Comparison of ENCODE assay signal across 11 mouse cellular contexts in genomic region chr8:77009425-77009824, GRCm38 (mm10).
DNase-seq lines count a peak whose midpoint lies in the region; ATAC-seq and TF ChIP-seq lines count a peak whose summit lies in the region.
"Had no signal": no experiment of that assay in that cellular context is flagged by ENCODE, and none has a peak within 500 bp of the region (broad histone marks: within the 10 kb centered on the region; RNA-seq: fewer than 3 reads in every experiment).

No protein-coding gene starts in this region.

- no peaks in the 10 kb centered on the region for H3K4me1 ChIP-seq in neural tube, embryonic 15.5 days
- H3K4me1 ChIP-seq in hindbrain, postnatal 0 days (ENCODE audit: insufficient read depth, low read length) = no peaks in the 10 kb centered on the region
- H3K4me1 ChIP-seq in lung, postnatal 0 days (ENCODE audit: insufficient read depth, low read depth, low read length) = no peaks in the 10 kb centered on the region

- H3K4me3 ChIP-seq in neural tube, embryonic 15.5 days (replicated peaks) = no peak overlapping the region
- no peak overlapping the region for H3K4me3 ChIP-seq in hindbrain, postnatal 0 days (ENCODE audit: low read length)
- no peak overlapping the region for H3K4me3 ChIP-seq in lung, postnatal 0 days (ENCODE audit: low read depth, low read length)
- H3K4me3 ChIP-seq: limb, embryonic 15.5 days had no signal

- 73% methylated on average over 10 of the region's 10 CpGs for WGBS in neural tube, embryonic 15.5 days
- WGBS in hindbrain, postnatal 0 days = 47% methylated on average over 10 of the region's 10 CpGs
- 72% methylated on average over 10 of the region's 10 CpGs for WGBS in lung, postnatal 0 days

- no peaks in the 10 kb centered on the region for H3K27me3 ChIP-seq in neural tube, embryonic 15.5 days (replicated peaks)
- H3K27me3 ChIP-seq in hindbrain, postnatal 0 days (ENCODE audit: insufficient read depth, low read length) = no peaks in the 10 kb centered on the region
- H3K27me3 ChIP-seq in lung, postnatal 0 days (replicated peaks; ENCODE audit: insufficient read depth, low read length) = no peaks in the 10 kb centered on the region
- H3K27me3 ChIP-seq: limb, embryonic 15.5 days; Patski had no signal

- no peak for ATAC-seq in neural tube, embryonic 15.5 days (ENCODE audit: low FRiP score)
- peak; percentile 70 for ATAC-seq in hindbrain, postnatal 0 days
- no peak for ATAC-seq in lung, postnatal 0 days
- ATAC-seq: Patski had no signal

- no peaks in the 10 kb centered on the region for H3K36me3 ChIP-seq in neural tube, embryonic 15.5 days
- H3K36me3 ChIP-seq in hindbrain, postnatal 0 days (ENCODE audit: insufficient read depth, low read length) = no peaks in the 10 kb centered on the region
- no peaks in the 10 kb centered on the region for H3K36me3 ChIP-seq in lung, postnatal 0 days (ENCODE audit: insufficient read depth, low read length)
- H3K36me3 ChIP-seq: limb, embryonic 15.5 days had no signal

- no peak for TF ChIP-seq EP300 in lung, postnatal 0 days (IDR thresholded peaks at IDR 0.05)

- TF ChIP-seq CTCF in hindbrain, postnatal 0 days (IDR thresholded peaks at IDR 0.05; ENCODE audit: low read depth) = no peak
- TF ChIP-seq CTCF in lung, postnatal 0 days (IDR thresholded peaks at IDR 0.05) = no peak

- H3K4me2 ChIP-seq in neural tube, embryonic 15.5 days = no peak overlapping the region
- H3K4me2 ChIP-seq in hindbrain, postnatal 0 days (ENCODE audit: low read depth, low read length) = no peak overlapping the region
- no peak overlapping the region for H3K4me2 ChIP-seq in lung, postnatal 0 days (replicated peaks; ENCODE audit: low read depth, low read length)
- H3K4me2 ChIP-seq: limb, embryonic 15.5 days had no signal

- no peak overlapping the region for H3K9ac ChIP-seq in neural tube, embryonic 15.5 days (replicated peaks)
- H3K9ac ChIP-seq in hindbrain, postnatal 0 days (replicated peaks; ENCODE audit: low read length) = no peak overlapping the region
- H3K9ac ChIP-seq in lung, postnatal 0 days (replicated peaks; ENCODE audit: low read depth) = no peak overlapping the region
- H3K9ac ChIP-seq: limb, embryonic 15.5 days had no signal

- no peak overlapping the region for H3K27ac ChIP-seq in neural tube, embryonic 15.5 days (replicated peaks)
- no peak overlapping the region for H3K27ac ChIP-seq in hindbrain, postnatal 0 days
- no peak overlapping the region for H3K27ac ChIP-seq in lung, postnatal 0 days (ENCODE audit: low read length)
- H3K27ac ChIP-seq: kidney, postnatal 0 days; limb, embryonic 15.5 days had no signal

- peak; percentile 20 for DNase-seq in embryo, embryonic 11 days
- no peak for DNase-seq in embryo, embryonic 9.5 days (ENCODE audit: extremely low spot score)
- peak; percentile 14 for DNase-seq in neural tube, embryonic 10.5 days (ENCODE audit: extremely low spot score, low spot score)
- DNase-seq in hindbrain, postnatal 0 days (ENCODE audit: low spot score) = peak; percentile 61
- no peak for DNase-seq in frontal cortex, postnatal 25 days (ENCODE audit: low spot score in 2 of 2)
- DNase-seq in lung, postnatal 0 days (ENCODE audit: low spot score) = no peak
- no peak for DNase-seq in adipocyte (ENCODE audit: low spot score)

- H3K9me3 ChIP-seq in neural tube, embryonic 15.5 days (replicated peaks) = no peaks in the 10 kb centered on the region
- H3K9me3 ChIP-seq in hindbrain, postnatal 0 days (ENCODE audit: low read length) = no peaks in the 10 kb centered on the region
- H3K9me3 ChIP-seq in lung, postnatal 0 days (ENCODE audit: low read length) = no peaks in the 10 kb centered on the region
- H3K9me3 ChIP-seq: limb, embryonic 15.5 days had no signal

Comparison
In these comparisons a context has a peak if more than half of its experiments do, and no peak if none do; other contexts are left out.
1. DNase-seq: peak in embryo, embryonic 11 days (single experiment), neural tube, embryonic 10.5 days (single experiment) and hindbrain, postnatal 0 days (single experiment); none in embryo, embryonic 9.5 days (single experiment), frontal cortex, postnatal 25 days (0 of 2), lung, postnatal 0 days (single experiment) and adipocyte (single experiment).